Mouse (Mus musculus): ENCODE results near the gene Dynlt3. TPM values are rescaled to one million over a fixed set of nuclear protein-coding genes. Genes with fewer than 3 reads are reported as not detected.

Gene Dynlt3
- polyA plus RNA-seq, 1 experiment from 2014 or later, result 54.9 TPM

Other genes starting within 250 kb of the Dynlt3 start
- 0.20 and 0.67 TPM in 2 replicates for gene Cybb, start 175.2 kb downstream of the Dynlt3 start, polyA plus RNA-seq (2014; fragmentation: Nextera tagmentation; extraction: Ambion mirVana)
- gene H2al1o, start 90.6 kb downstream of the Dynlt3 start, polyA plus RNA-seq (2014; fragmentation: Nextera tagmentation; extraction: Ambion mirVana), result not detected in 2 replicates
- gene Hypm, start 183.9 kb upstream of the Dynlt3 start, polyA plus RNA-seq (2014; fragmentation: Nextera tagmentation; extraction: Ambion mirVana), result not detected in 2 replicates
- not detected in 2 replicates for gene H2al3, start 186.7 kb upstream of the Dynlt3 start, polyA plus RNA-seq (2014; fragmentation: Nextera tagmentation; extraction: Ambion mirVana)
- gene Sytl5, start 222.6 kb upstream of the Dynlt3 start, polyA plus RNA-seq (2014; fragmentation: Nextera tagmentation; extraction: Ambion mirVana), result 0.20 TPM in 1 of 2 replicates, not detected in the other